ENCODE assay signal across 18 mouse cellular contexts in genomic region chr7:49334163-49334562, GRCm38 (mm10).
DNase-seq lines count a peak whose midpoint lies in the region; ATAC-seq and TF ChIP-seq lines count a peak whose summit lies in the region.
"Had no signal": no experiment of that assay in that cellular context is flagged by ENCODE, and none has a peak within 500 bp of the region (broad histone marks: within the 10 kb centered on the region; RNA-seq: fewer than 3 reads in every experiment).

No protein-coding gene starts in this region.

- TF ChIP-seq CTCF in gastrocnemius, adult 2 months (IDR thresholded peaks at IDR 0.05), result no peak

- H3K9ac ChIP-seq in neural tube, embryonic 13.5 days, result no peak overlapping the region
- H3K9ac ChIP-seq: embryonic facial prominence, embryonic 15.5 days; heart, embryonic 12.5 days had no signal

- no peaks in the 10 kb centered on the region for H3K27me3 ChIP-seq in neural tube, embryonic 13.5 days
- H3K27me3 ChIP-seq: embryonic facial prominence, embryonic 15.5 days; heart, embryonic 12.5 days had no signal

- WGBS in neural tube, embryonic 13.5 days, result 11% methylated on average over 5 of the region's 5 CpGs

- H3K4me1 ChIP-seq in neural tube, embryonic 13.5 days (replicated peaks), result peaks cover 63% of the 10 kb centered on the region

- DNase-seq in gastrocnemius, adult 2 months, result peak; percentile 49
- DNase-seq in gastrocnemius, postnatal 25 days, result no peak
- DNase-seq in retina, postnatal 1 day, result peak; percentile 40
- no peak for DNase-seq in retina, embryonic 14.5 days (ENCODE audit: low spot score)
- DNase-seq in left cerebral cortex, postnatal 25 days (ENCODE audit: low spot score in 2 of 2), result no peak
- DNase-seq: adrenal gland, postnatal 10 days; cerebellum, adult 11 months; cerebellum, adult 8-10 months; cerebellum, postnatal 14 days; gastrocnemius, postnatal 14 days had no signal

- peak overlapping the region; percentile 84 for H3K27ac ChIP-seq in gastrocnemius, adult 2 months
- peak overlapping the region; percentile 38; the same call in 1 of the 2 replicates for H3K27ac ChIP-seq in neural tube, embryonic 13.5 days (replicated peaks)
- H3K27ac ChIP-seq: embryonic facial prominence, embryonic 15.5 days; forebrain, embryonic 10.5 days had no signal

- intact Hi-C loops in gastrocnemius, adult 2 months (cut with DNase I), result loop anchor here (5.0 kb wide), 1 partner anchor 62 kb away; no protein-coding TSS in a partner anchor
- intact Hi-C loops in left cerebral cortex, postnatal 25 days (cut with DNase I), result no loop called here

- H3K9me3 ChIP-seq in neural tube, embryonic 13.5 days, result no peaks in the 10 kb centered on the region
- H3K9me3 ChIP-seq: embryonic facial prominence, embryonic 15.5 days; forebrain, embryonic 10.5 days; heart, embryonic 12.5 days had no signal

- ATAC-seq in neural tube, embryonic 13.5 days (ENCODE audit: low read depth), result 0 out of 2 replicates have a peak, but pooled peaks have one; percentile 13
- ATAC-seq: forebrain, embryonic 14.5 days; hindbrain, embryonic 16.5 days had no signal

- no peak overlapping the region for H3K4me2 ChIP-seq in neural tube, embryonic 13.5 days
- H3K4me2 ChIP-seq: embryonic facial prominence, embryonic 15.5 days; heart, embryonic 12.5 days had no signal

- H3K36me3 ChIP-seq in neural tube, embryonic 13.5 days, result no peaks in the 10 kb centered on the region
- H3K36me3 ChIP-seq: embryonic facial prominence, embryonic 15.5 days; forebrain, embryonic 10.5 days; G1E; heart, embryonic 12.5 days had no signal

- H3K4me3 ChIP-seq in gastrocnemius, adult 2 months, result peak overlapping the region; percentile 49
- H3K4me3 ChIP-seq in neural tube, embryonic 13.5 days, result no peak overlapping the region
- H3K4me3 ChIP-seq: embryonic facial prominence, embryonic 15.5 days; erythroblast, embryonic 14.5 days; forebrain, embryonic 10.5 days; heart, embryonic 12.5 days had no signal

Comparison
In these comparisons a context has a peak if more than half of its experiments do, and no peak if none do; other contexts are left out.
1. DNase-seq: peak in gastrocnemius, adult 2 months (single experiment) and retina, postnatal 1 day (single experiment); none in gastrocnemius, postnatal 25 days (single experiment), retina, embryonic 14.5 days (single experiment) and left cerebral cortex, postnatal 25 days (0 of 2).